Mouse (Mus musculus) heart, postnatal 25 days (tissue): ENCODE measurements around the gene Zcchc18. TPM values are rescaled to one million over a fixed set of nuclear protein-coding genes. Genes with fewer than 3 reads are reported as not detected.
"Not testable (repeated sequence)": the region's sequence is repeated elsewhere in the genome, so short reads cannot be mapped to it uniquely, and the experiment has no call there.

Experiments
- DNase-seq: peaks from one replicate; pipeline ENCODE4 v3.0.0; 2022; ENCODE audit warnings: low spot score
- intact Hi-C: fragments of 180-260 bp; cut with DNase I; formaldehyde crosslinking; loops from one replicate; pipeline ENCODE4 v1.15.1; 2025
- total RNA-seq, 2 experiments: library from RNA; stranded (reverse); gene quantifications; 2 replicates each; pipeline ENCODE4 v1.2.3; 2021

Gene Zcchc18
- total RNA-seq, result not detected

GRCm38 (mm10) chrX:136992978-136993547 lies at the start of gene Zcchc18:
TSS of gene Zcchc18 (plus strand) at chrX:136993155.
- intact Hi-C loops, result no loop called here
- peak; percentile 9 for DNase-seq

- intact Hi-C loops, DNase-seq: not testable (repeated sequence)
Measured at GRCm38 (mm10) chrX:136957583-136958279, 35.2 kb upstream of the Zcchc18 start.

GRCm38 (mm10) chrX:136958300-136958699 lies 34.7 kb upstream of the Zcchc18 start:
- intact Hi-C loops, DNase-seq: not testable (repeated sequence)

GRCm38 (mm10) chrX:136959688-136960087 lies 33.3 kb upstream of the Zcchc18 start:
- intact Hi-C loops, result no loop called here

GRCm38 (mm10) chrX:136975397-136975796 lies 17.6 kb upstream of the Zcchc18 start, which contains the start of gene Tmsb15b2:
TSS of gene Tmsb15b2 (minus strand) at chrX:136975497.
- intact Hi-C loops, result not testable (repeated sequence)

More at GRCm38 (mm10) chrX:136959688-136960087, 33.3 kb upstream of the Zcchc18 start:
- no peak for DNase-seq

GRCm38 (mm10) chrX:136976424-136977084 lies 16.4 kb upstream of the Zcchc18 start, which contains the start of the genes Tmsb15l and Tmsb15b1:
TSS of gene Tmsb15l (minus strand) at chrX:136976869.
TSS of gene Tmsb15b1 (minus strand) at chrX:136976874.
- DNase-seq, result no peak
- intact Hi-C loops, result no loop called here

More at GRCm38 (mm10) chrX:136975397-136975796, 17.6 kb upstream of the Zcchc18 start, which contains the start of gene Tmsb15b2:
- not testable (repeated sequence) for DNase-seq

GRCm38 (mm10) chrX:136978616-136979015 lies 14.3 kb upstream of the Zcchc18 start:
- no peak for DNase-seq
- intact Hi-C loops, result no loop called here

GRCm38 (mm10) chrX:136986039-136986438 lies 6.9 kb upstream of the Zcchc18 start:
- DNase-seq, result no peak
- intact Hi-C loops, result no loop called here

GRCm38 (mm10) chrX:136991274-136991673 lies 1.7 kb upstream of the Zcchc18 start:
- intact Hi-C loops, result no loop called here
- DNase-seq, result no peak

GRCm38 (mm10) chrX:136992191-136992965 lies 577 bp upstream of the Zcchc18 start:
- intact Hi-C loops, result no loop called here
- no peak for DNase-seq

- no peak for DNase-seq
- intact Hi-C loops, result no loop called here
Measured at GRCm38 (mm10) chrX:136993641-136994040, 686 bp downstream of the Zcchc18 start.

GRCm38 (mm10) chrX:136996256-136996655 lies 3.3 kb downstream of the Zcchc18 start:
- intact Hi-C loops, result no loop called here
- DNase-seq, result no peak

GRCm38 (mm10) chrX:137015099-137015709 lies 22.2 kb downstream of the Zcchc18 start:
- no peak for DNase-seq
- intact Hi-C loops, result loop anchor here (2.0 kb wide), 1 partner anchor 272 kb away; the partner anchor contains the start of gene Morf4l2

- DNase-seq, result no peak
- intact Hi-C loops, result no loop called here
Measured at GRCm38 (mm10) chrX:137017668-137018067, 24.7 kb downstream of the Zcchc18 start.

- intact Hi-C loops, result no loop called here
- DNase-seq, result no peak
Measured at GRCm38 (mm10) chrX:137019310-137019709, 26.4 kb downstream of the Zcchc18 start.

GRCm38 (mm10) chrX:137030916-137031315 lies 38.0 kb downstream of the Zcchc18 start:
- intact Hi-C loops, result no loop called here
- DNase-seq, result no peak

GRCm38 (mm10) chrX:137031726-137032125 lies 38.8 kb downstream of the Zcchc18 start:
- DNase-seq, result no peak
- intact Hi-C loops, result no loop called here

GRCm38 (mm10) chrX:137034322-137034721 lies 41.4 kb downstream of the Zcchc18 start:
- DNase-seq, result no peak
- intact Hi-C loops, result no loop called here

GRCm38 (mm10) chrX:137037470-137037999 lies 44.6 kb downstream of the Zcchc18 start:
- intact Hi-C loops, result no loop called here
- no peak for DNase-seq
